Mouse (Mus musculus) kidney, adult 2 months (tissue): ENCODE data around the gene A830031A19Rik.

Experiments used
- CTCF ChIP-seq: fragments of 200-500 bp; conservative IDR thresholded peaks from 2 replicates; pipeline ENCODE4 v1.5.1; 2011; ENCODE audit warnings: low read depth, mild to moderate bottlenecking, control low read depth, low read length, moderate library complexity, mixed read lengths; ENCODE audit not compliant: insufficient read depth, insufficient read length
- POLR2A ChIP-seq: fragments of 200-500 bp; IDR thresholded peaks from one replicate; pipeline ENCODE4 v1.6.1; 2011; ENCODE audit warnings: low read depth, low read length, control low read depth

GRCm38 (mm10) chr11:24012301-24012700 is 62.6 kb downstream of the A830031A19Rik start:
- TF ChIP-seq POLR2A (no peak), CTCF (no peak)
